Mouse (Mus musculus) cerebellum, adult 2 months (tissue): ENCODE data around the gene Sptlc3. TPM values are rescaled to one million over a fixed set of nuclear protein-coding genes. Genes with fewer than 3 reads are reported as not detected.

Source experiments
- DNase-seq, 2 experiments: peaks; one replicate each; pipeline ENCODE4 v3.0.0; 2021
- H3K27ac ChIP-seq: fragments of 200-500 bp; 2 replicates; pipeline ENCODE4 v1.5.1; 2012; ENCODE audit warnings: low read length, control low read depth, inconsistent platforms; ENCODE audit not compliant: insufficient read depth
- H3K27me3 ChIP-seq: fragments of 200-500 bp; 2 replicates; pipeline ENCODE4 v1.6.1; 2012; ENCODE audit warnings: inconsistent platforms, mild to moderate bottlenecking, low read length, moderate library complexity; ENCODE audit not compliant: control insufficient read depth, insufficient read depth
- H3K4me1 ChIP-seq: fragments of 200-500 bp; 2 replicates; pipeline ENCODE4 v1.6.1; 2011; ENCODE audit warnings: low read length; ENCODE audit not compliant: control insufficient read depth, insufficient read depth
- H3K4me3 ChIP-seq: fragments of 200-500 bp; replicated peaks from 2 replicates; pipeline ENCODE3; 2011; ENCODE audit warnings: mild to moderate bottlenecking, low read depth, low read length, control low read depth; ENCODE audit not compliant: insufficient read depth
- CTCF ChIP-seq: fragments of 200-500 bp; IDR thresholded peaks from 2 replicates; pipeline ENCODE4 v1.5.1; 2011; ENCODE audit warnings: low read depth, mild to moderate bottlenecking, control low read depth, low read length, moderate library complexity, borderline replicate concordance; ENCODE audit not compliant: insufficient read depth
- POLR2A ChIP-seq: fragments of 200-500 bp; IDR thresholded peaks from 2 replicates; pipeline ENCODE4 v1.6.1; 2011; ENCODE audit warnings: low read length, control low read depth, borderline replicate concordance; ENCODE audit not compliant: insufficient read depth
- WGBS: fragments of 180-500 bp; shearing (Covaris S2); methylation state at CpG from one replicate; pipeline ENCODE4 v1.1.7; 2018; 5-methylcytosine and 5-hydroxymethylcytosine counted together
- polyA plus RNA-seq: library from polyadenylated mRNA; depleted of rRNA; stranded (reverse); fragments of >200 nt; gene quantifications from 2 replicates; pipeline ENCODE4 v1.2.3, GENCODE M21; 2012

The Sptlc3 gene
- polyA plus RNA-seq, 1 experiment, result not detected

GRCm38 (mm10) chr2:139641757-139642385 is 148.2 kb downstream of the Sptlc3 start:
- Histone ChIP-seq H3K4me3 (no peak overlapping the region), H3K27ac (no peak overlapping the region), H3K4me1 (no peaks in the 10 kb centered on the region), H3K27me3 (no peaks in the 10 kb centered on the region)
- TF ChIP-seq CTCF (no peak), POLR2A (no peak)
- DNase-seq, result no peak
- 54% methylated on average over 7 of the region's 7 CpGs for WGBS

GRCm38 (mm10) chr2:139649518-139649917 is 155.8 kb downstream of the Sptlc3 start:
- no peak overlapping the region for H3K4me3 ChIP-seq
- WGBS, result 41% methylated on average over 3 of the region's 3 CpGs
- no peaks in the 10 kb centered on the region for H3K27me3 ChIP-seq
- H3K4me1 ChIP-seq, result no peaks in the 10 kb centered on the region
- TF ChIP-seq CTCF (no peak), POLR2A (no peak)
- no peak overlapping the region for H3K27ac ChIP-seq
- DNase-seq, result no peak

- DNase-seq, result no peak
- Histone ChIP-seq H3K27me3 (no peaks in the 10 kb centered on the region), H3K4me1 (no peaks in the 10 kb centered on the region), H3K27ac (no peak overlapping the region), H3K4me3 (no peak overlapping the region)
- WGBS, result 80% methylated on average over 4 of the region's 4 CpGs
- TF ChIP-seq POLR2A, result no peak
- no peak for TF ChIP-seq CTCF
Measured at GRCm38 (mm10) chr2:139656750-139657149, 163.0 kb downstream of the Sptlc3 start.

- no peak overlapping the region for H3K4me3 ChIP-seq
- H3K4me1 ChIP-seq, result no peaks in the 10 kb centered on the region
- 90% methylated on average over 3 of the region's 3 CpGs for WGBS
- TF ChIP-seq POLR2A (no peak), CTCF (no peak)
- no peaks in the 10 kb centered on the region for H3K27me3 ChIP-seq
- no peak overlapping the region for H3K27ac ChIP-seq
- DNase-seq, result no peak
Measured at GRCm38 (mm10) chr2:139671838-139672237, 178.1 kb downstream of the Sptlc3 start.

- no peak for DNase-seq
- H3K4me1 ChIP-seq, result no peaks in the 10 kb centered on the region
- H3K27ac ChIP-seq, result no peak overlapping the region
- H3K27me3 ChIP-seq, result no peaks in the 10 kb centered on the region
- H3K4me3 ChIP-seq, result no peak overlapping the region
- 57% methylated on average over 2 of the region's 2 CpGs for WGBS
- no peak for TF ChIP-seq POLR2A
- no peak for TF ChIP-seq CTCF
Measured at GRCm38 (mm10) chr2:139672371-139672770, 178.7 kb downstream of the Sptlc3 start.

- Histone ChIP-seq H3K4me1 (no peaks in the 10 kb centered on the region), H3K4me3 (peak overlapping the region; percentile 72), H3K27ac (peak overlapping the region; percentile 44; the same call in 1 of the 2 replicates), H3K27me3 (no peaks in the 10 kb centered on the region)
- DNase-seq, result peak; percentile 77 to 82
- no peak for TF ChIP-seq CTCF
- peak; percentile 48; the same call in 1 of the 2 replicates for TF ChIP-seq POLR2A
- WGBS, result under 1% methylated on average over 52 of the region's 52 CpGs
Measured at GRCm38 (mm10) chr2:139677065-139677762, 183.5 kb downstream of the Sptlc3 start.

- under 1% methylated on average over 38 of the region's 39 CpGs for WGBS
- TF ChIP-seq CTCF, result no peak
- TF ChIP-seq POLR2A, result no peak
- Histone ChIP-seq H3K4me1 (no peaks in the 10 kb centered on the region), H3K27ac (peak within 1 kb of the TSS; percentile 44; the same call in 1 of the 2 replicates), H3K4me3 (peak within 1 kb of the TSS; percentile 72), H3K27me3 (no peaks in the 10 kb centered on the region)
- peak; percentile 56 to 74 for DNase-seq
Measured at GRCm38 (mm10) chr2:139677809-139678274, 184.1 kb downstream of the Sptlc3 start, which contains the start of gene Ism1. Gene Ism1 (plus strand): TSS chr2:139678178.
